Mouse (Mus musculus) kidney, postnatal 0 days (tissue): Measurements from ENCODE around the gene Timm17b. TPM values are rescaled to one million over a fixed set of nuclear protein-coding genes. Genes with fewer than 3 reads are reported as not detected.
"Not testable (repeated sequence)": the region's sequence is repeated elsewhere in the genome, so short reads cannot be mapped to it uniquely, and the experiment has no call there.

Experiments used
- ATAC-seq: fragments of 200-750 bp; cut with Nextera tagmentation; replicated peaks from 2 replicates; pipeline ENCODE4 v1.8.0; 2017; ENCODE audit warnings: low read depth, moderate number of reproducible peaks, moderate TSS enrichment, moderate library complexity; ENCODE audit not compliant: low FRiP score
- DNase-seq: peaks from one replicate; pipeline ENCODE4 v3.0.0-alpha.2; 2016; ENCODE audit warnings: low spot score
- H3K27ac ChIP-seq: fragments of 300-500 bp; sonication (generic); 2 replicates; pipeline ENCODE4 v1.5.1; 2014; ENCODE audit warnings: mild to moderate bottlenecking
- H3K27me3 ChIP-seq: fragments of 300-500 bp; sonication (generic); 2 replicates; pipeline ENCODE4 v1.6.1; 2014; ENCODE audit warnings: low read length, mixed read lengths; ENCODE audit not compliant: insufficient read depth
- H3K36me3 ChIP-seq: fragments of 300-500 bp; sonication (generic); 2 replicates; pipeline ENCODE4 v1.6.1; 2014; ENCODE audit warnings: low read length, mixed read lengths; ENCODE audit not compliant: insufficient read depth
- H3K4me1 ChIP-seq: fragments of 300-500 bp; sonication (generic); replicated peaks from 2 replicates; pipeline ENCODE4 v1.6.1; 2014; ENCODE audit warnings: antibody characterized with exemption, low read length, mixed read lengths; ENCODE audit not compliant: insufficient read depth
- H3K4me2 ChIP-seq: fragments of 300-500 bp; sonication (generic); 2 replicates; pipeline ENCODE4 v1.6.1; 2014; ENCODE audit warnings: mild to moderate bottlenecking, low read length, moderate library complexity, mixed read lengths
- H3K4me3 ChIP-seq: fragments of 300-500 bp; sonication (generic); replicated peaks from 2 replicates; pipeline ENCODE4 v1.5.1; 2014; ENCODE audit warnings: low read depth, low read length
- H3K9ac ChIP-seq: fragments of 300-500 bp; sonication (generic); 2 replicates; pipeline ENCODE4 v1.6.1; 2014; ENCODE audit warnings: low read depth, low read length
- H3K9me3 ChIP-seq: fragments of 300-500 bp; sonication (generic); replicated peaks from 2 replicates; pipeline ENCODE4 v1.6.1; 2016; ENCODE audit warnings: low read length, inconsistent platforms, mixed read lengths
- CTCF ChIP-seq: IDR thresholded peaks from 2 replicates; pipeline ENCODE4 v1.5.1; 2016; ENCODE audit warnings: antibody characterized with exemption, low read depth, mild to moderate bottlenecking, moderate library complexity
- WGBS: fragments of 180-500 bp; shearing (Covaris S2); extraction: QIAGEN DNeasy Blood & Tissue Kit; methylation state at CpG from one replicate; pipeline ENCODE4 v1.1.7; 2014; 5-methylcytosine and 5-hydroxymethylcytosine counted together
- polyA plus RNA-seq: library from polyadenylated mRNA; unstranded; fragments of >200 nt; fragmentation: Nextera tagmentation; extraction: Ambion mirVana; gene quantifications from 2 replicates; pipeline ENCODE4 v1.2.1, GENCODE M21; 2015

Timm17b gene
- polyA plus RNA-seq, 1 experiment from 2014 or later: 140 TPM

DNA sequence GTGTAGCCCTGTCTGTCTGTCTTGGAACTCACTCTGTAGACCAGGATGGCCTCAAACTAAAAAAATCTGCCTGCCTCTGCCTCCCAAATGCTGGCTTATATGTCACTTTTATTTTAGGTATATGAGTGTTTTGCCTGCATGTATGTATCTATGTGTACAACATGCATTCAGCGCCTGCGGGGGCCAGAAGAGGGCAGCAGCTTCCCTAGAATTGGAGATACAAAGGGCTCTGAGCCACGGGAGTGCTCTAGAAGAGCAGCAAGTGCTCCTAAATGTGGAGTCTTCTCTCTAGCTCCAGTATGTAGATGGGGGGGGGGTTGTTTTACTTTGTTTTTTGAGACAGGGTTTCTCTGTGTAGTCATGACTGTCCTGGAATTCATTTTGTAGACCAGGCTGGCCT, 16.5 kb downstream of the Timm17b start:
- not testable (repeated sequence) for H3K36me3 ChIP-seq, ATAC-seq, H3K4me2 ChIP-seq, H3K27ac ChIP-seq, H3K4me3 ChIP-seq, H3K4me1 ChIP-seq, H3K9ac ChIP-seq, H3K9me3 ChIP-seq, DNase-seq, H3K27me3 ChIP-seq
- TF ChIP-seq CTCF: peak; percentile 49
- 36% methylated on average over 3 of the region's 3 CpGs for whole genome bisulfite sequencing

- not testable (repeated sequence) for ATAC-seq, H3K4me1 ChIP-seq, H3K4me2 ChIP-seq, H3K9me3 ChIP-seq, H3K27ac ChIP-seq, H3K27me3 ChIP-seq, H3K36me3 ChIP-seq, DNase-seq, H3K9ac ChIP-seq, H3K4me3 ChIP-seq
- 73% methylated on average over 6 of the region's 6 CpGs for WGBS
- peak; percentile 18; the same call in 1 of the 2 replicates for TF ChIP-seq CTCF
These were observed 18.8 kb downstream of the Timm17b start for GRCm38 (mm10) chrX:7917960-7918359.

DNA sequence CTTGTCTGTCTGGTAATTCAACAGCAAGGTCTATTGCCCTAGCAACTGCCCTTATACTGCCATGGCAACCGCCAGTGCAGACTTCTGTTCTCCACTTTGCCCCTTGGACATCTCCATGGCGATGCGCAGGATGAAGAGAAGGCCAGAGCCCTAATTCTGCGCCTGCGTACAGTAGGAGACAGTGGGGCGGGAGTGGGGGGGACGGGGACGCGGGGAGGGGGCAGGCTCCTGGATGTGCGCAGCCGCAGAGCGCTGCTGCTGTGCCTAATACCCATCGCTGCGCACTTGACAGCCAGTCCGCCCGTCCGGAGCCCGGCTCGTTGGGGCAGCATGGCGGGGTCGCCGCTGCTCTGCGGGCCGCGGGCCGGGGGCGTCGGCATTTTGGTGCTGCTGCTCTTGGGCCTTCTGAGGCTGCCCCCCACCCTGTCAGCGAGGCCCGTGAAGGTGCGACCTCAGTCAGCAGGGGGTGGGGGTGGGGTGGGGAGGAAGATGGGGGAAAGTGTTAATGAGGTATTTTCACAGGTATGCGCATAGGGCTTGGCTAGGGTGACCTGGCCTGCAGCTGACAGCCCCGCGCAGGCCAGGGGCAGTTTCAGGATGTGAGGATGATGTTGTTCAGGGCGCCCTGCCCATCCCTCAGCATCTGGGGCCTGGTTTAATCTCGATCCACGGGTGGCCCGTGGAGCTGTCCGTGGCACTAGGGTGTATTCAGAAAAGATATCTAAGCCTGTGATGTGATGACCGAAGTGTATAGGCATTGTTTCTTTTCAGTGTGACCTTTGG, 20.6 kb downstream of the Timm17b start, which contains the start of gene Pcsk1n:
Pcsk1n (plus strand) TSS at position 222 of the 783 bp plus-strand sequence.
- no peak for DNase-seq
- no peak within 1 kb of the TSS for H3K9ac ChIP-seq

DNA sequence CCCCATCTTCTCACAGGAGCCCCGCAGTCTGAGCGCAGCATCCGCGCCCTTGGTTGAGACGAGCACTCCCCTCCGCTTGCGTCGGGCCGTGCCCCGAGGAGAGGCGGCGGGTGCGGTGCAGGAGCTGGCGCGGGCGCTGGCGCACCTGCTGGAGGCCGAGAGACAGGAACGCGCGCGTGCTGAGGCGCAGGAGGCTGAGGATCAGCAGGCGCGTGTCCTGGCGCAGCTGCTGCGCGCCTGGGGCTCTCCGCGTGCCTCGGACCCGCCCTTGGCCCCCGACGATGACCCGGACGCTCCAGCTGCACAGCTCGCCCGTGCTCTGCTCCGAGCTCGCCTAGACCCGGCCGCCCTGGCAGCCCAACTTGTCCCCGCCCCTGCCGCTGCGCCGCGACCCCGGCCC, 22.9 kb downstream of the Timm17b start:
- no peaks in the 10 kb centered on the region for H3K36me3 ChIP-seq
- no peak for DNase-seq
- no peaks in the 10 kb centered on the region for H3K4me1 ChIP-seq
- no peak overlapping the region for H3K27ac ChIP-seq
- H3K27me3 ChIP-seq: peaks cover 14% of the 10 kb centered on the region; the same call in 1 of the 2 replicates
- TF ChIP-seq CTCF: no peak
- H3K9me3 ChIP-seq: no peaks in the 10 kb centered on the region
- no peak for ATAC-seq
- H3K4me2 ChIP-seq: peak overlapping the region; percentile 38
- H3K9ac ChIP-seq: no peak overlapping the region
- WGBS: 19% methylated on average over 44 of the region's 48 CpGs
- H3K4me3 ChIP-seq: peak overlapping the region; percentile 16; the same call in 1 of the 2 replicates

More for the DNA sequence above, 20.6 kb downstream of the Timm17b start, which contains the start of gene Pcsk1n:
- peaks cover 14% of the 10 kb centered on the region; the same call in 1 of the 2 replicates for H3K27me3 ChIP-seq
- no peaks in the 10 kb centered on the region for H3K36me3 ChIP-seq
- no peaks in the 10 kb centered on the region for H3K9me3 ChIP-seq
- no peaks in the 10 kb centered on the region for H3K4me1 ChIP-seq
- no peak for TF ChIP-seq CTCF
- ATAC-seq: no peak
- 26% methylated on average over 40 of the region's 40 CpGs for WGBS
- H3K27ac ChIP-seq: no peak within 1 kb of the TSS
- 0 out of 2 replicates have a peak within 1 kb of the TSS, but pooled peaks have one; percentile 9 for H3K4me3 ChIP-seq
- H3K4me2 ChIP-seq: peak within 1 kb of the TSS; percentile 27; the same call in 1 of the 2 replicates

GRCm38 (mm10) chrX:7926266-7926665, 27.1 kb downstream of the Timm17b start:
- H3K9me3 ChIP-seq: no peaks in the 10 kb centered on the region
- H3K4me3 ChIP-seq: no peak overlapping the region
- 70% methylated on average over 6 of the region's 6 CpGs for WGBS
- no peak for TF ChIP-seq CTCF
- no peak overlapping the region for H3K4me2 ChIP-seq
- H3K27me3 ChIP-seq: peaks cover 13% of the 10 kb centered on the region; the same call in 1 of the 2 replicates
- no peak overlapping the region for H3K9ac ChIP-seq
- H3K36me3 ChIP-seq: no peaks in the 10 kb centered on the region
- DNase-seq (no peak), ATAC-seq (no peak)
- H3K4me1 ChIP-seq: no peaks in the 10 kb centered on the region
- no peak overlapping the region for H3K27ac ChIP-seq

DNA sequence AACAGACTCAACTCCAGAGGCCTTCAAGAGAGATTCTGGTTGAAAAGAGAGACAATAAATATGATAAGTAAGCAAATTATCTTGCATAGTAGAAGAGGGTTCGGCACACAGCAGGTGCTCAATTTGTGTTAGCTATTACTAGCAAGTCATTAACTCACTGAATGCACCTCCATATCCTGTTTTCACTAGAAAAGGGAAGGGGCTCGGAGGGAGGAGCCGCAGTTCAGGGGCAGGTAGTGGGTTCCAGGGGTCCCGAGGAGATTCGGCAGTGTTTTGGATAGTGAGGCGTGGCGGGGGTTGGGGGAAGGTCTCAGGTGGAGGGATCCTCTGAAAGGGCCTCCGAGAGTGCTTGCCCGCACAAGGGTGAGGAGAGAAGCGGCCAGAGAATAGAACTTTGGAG, 28.0 kb downstream of the Timm17b start:
- 37% methylated on average over 10 of the region's 10 CpGs for WGBS
- H3K36me3 ChIP-seq: no peaks in the 10 kb centered on the region
- no peak overlapping the region for H3K4me3 ChIP-seq
- no peak overlapping the region for H3K27ac ChIP-seq
- ATAC-seq (no peak), DNase-seq (no peak)
- no peak overlapping the region for H3K4me2 ChIP-seq
- H3K27me3 ChIP-seq: 0 out of 2 replicates have a peak, but pooled peaks cover 6% of the 10 kb centered on the region
- no peaks in the 10 kb centered on the region for H3K4me1 ChIP-seq
- no peak overlapping the region for H3K9ac ChIP-seq
- no peak for TF ChIP-seq CTCF
- no peaks in the 10 kb centered on the region for H3K9me3 ChIP-seq
